Mouse (Mus musculus) liver, adult 2 months (tissue): Measurements from ENCODE around the gene Gm49776.

Source experiments
- CTCF ChIP-seq: fragments of 200-500 bp; IDR thresholded peaks from 2 replicates; pipeline ENCODE4 v1.5.1; 2011; ENCODE audit warnings: low read depth, low read length, control low read depth
- POLR2A ChIP-seq: fragments of 200-500 bp; IDR thresholded peaks from 2 replicates; pipeline ENCODE4 v1.6.1; 2011; ENCODE audit warnings: low read length, control low read depth; ENCODE audit not compliant: insufficient read depth; ENCODE audit errors: extremely low read depth

- TF ChIP-seq CTCF (no peak), POLR2A (no peak)
These were observed 40.5 kb downstream of the Gm49776 start, which contains the start of gene Ccdc188 for GRCm38 (mm10) chr16:18217579-18217978.
